Mouse (Mus musculus) C2C12 (cell line): ENCODE data around the gene Phkb.

ENCODE experiments used
- CEBPB ChIP-seq: IDR thresholded peaks from one replicate; pipeline ENCODE4 v1.6.1; 2011; ENCODE audit warnings: low read depth, mild to moderate bottlenecking, control low read depth, moderate library complexity
- CTCF ChIP-seq: IDR thresholded peaks from one replicate; pipeline ENCODE4 v1.5.1; 2011; ENCODE audit not compliant: control insufficient read depth, insufficient read depth, insufficient read length
- FOSL1 ChIP-seq: IDR thresholded peaks from one replicate; pipeline ENCODE4 v1.8.0; 2011; ENCODE audit warnings: mild to moderate bottlenecking, low read length; ENCODE audit not compliant: poor library complexity, insufficient read depth, severe bottlenecking
- USF1 ChIP-seq: IDR thresholded peaks from one replicate; pipeline ENCODE4 v1.6.1; 2011; ENCODE audit warnings: low read depth, mild to moderate bottlenecking, control low read depth, moderate library complexity

- no peak for TF ChIP-seq CTCF
- no peak for TF ChIP-seq CEBPB
- TF ChIP-seq FOSL1: no peak
- no peak for TF ChIP-seq USF1
Observed at GRCm38 (mm10) chr8:86079433-86079832, 238.7 kb downstream of the Phkb start.
